Mouse (Mus musculus) midbrain, embryonic 13.5 days (tissue): ENCODE data around the gene Snx20. TPM values are rescaled to one million over a fixed set of nuclear protein-coding genes. Genes with fewer than 3 reads are reported as not detected.
A peak's percentile ranks its signal among the peaks of the same experiment; 100 is the strongest.
"Not testable (repeated sequence)": the region's sequence is repeated elsewhere in the genome, so short reads cannot be mapped to it uniquely, and the experiment has no call there.

Source experiments
- ATAC-seq: fragments of 200-750 bp; cut with Nextera tagmentation; 2 replicates; pipeline ENCODE4 v1.8.0; 2017; ENCODE audit warnings: mild to moderate bottlenecking, moderate TSS enrichment, moderate library complexity
- H3K27ac ChIP-seq: fragments of 300-500 bp; sonication (generic); 2 replicates; pipeline ENCODE4 v1.5.1; 2015; ENCODE audit warnings: inconsistent platforms, mild to moderate bottlenecking, moderate library complexity
- H3K27me3 ChIP-seq: fragments of 300-500 bp; sonication (generic); 2 replicates; pipeline ENCODE4 v1.6.1; 2015; ENCODE audit warnings: mild to moderate bottlenecking, inconsistent platforms
- H3K36me3 ChIP-seq: fragments of 300-500 bp; sonication (generic); 2 replicates; pipeline ENCODE4 v1.6.1; 2015; ENCODE audit warnings: mild to moderate bottlenecking, inconsistent platforms
- H3K4me1 ChIP-seq: fragments of 300-500 bp; sonication (generic); replicated peaks from 2 replicates; pipeline ENCODE4 v1.6.1; 2015; ENCODE audit warnings: inconsistent platforms
- H3K4me2 ChIP-seq: fragments of 300-500 bp; sonication (generic); replicated peaks from 2 replicates; pipeline ENCODE4 v1.6.1; 2015; ENCODE audit warnings: moderate library complexity, mild to moderate bottlenecking, inconsistent platforms
- H3K4me3 ChIP-seq: fragments of 300-500 bp; sonication (generic); replicated peaks from 2 replicates; pipeline ENCODE4 v1.5.1; 2015; ENCODE audit warnings: mild to moderate bottlenecking, inconsistent platforms
- H3K9ac ChIP-seq: fragments of 300-500 bp; sonication (generic); replicated peaks from 2 replicates; pipeline ENCODE4 v1.6.1; 2015; ENCODE audit warnings: mild to moderate bottlenecking, inconsistent platforms
- H3K9me3 ChIP-seq: fragments of 300-500 bp; sonication (generic); 2 replicates; pipeline ENCODE4 v1.6.1; 2016; ENCODE audit warnings: mild to moderate bottlenecking, inconsistent platforms
- WGBS: fragments of 180-500 bp; shearing (Covaris S2); methylation state at CpG from one replicate; pipeline ENCODE4 v1.1.7; 2015; 5-methylcytosine and 5-hydroxymethylcytosine counted together
- polyA plus RNA-seq: library from polyadenylated mRNA; unstranded; fragments of >200 nt; fragmentation: Nextera tagmentation; extraction: Ambion mirVana; gene quantifications from 2 replicates; pipeline ENCODE4 v1.2.1, GENCODE M21; 2015

Snx20 gene
- polyA plus RNA-seq, 1 experiment from 2014 or later = 1.1 TPM

DNA sequence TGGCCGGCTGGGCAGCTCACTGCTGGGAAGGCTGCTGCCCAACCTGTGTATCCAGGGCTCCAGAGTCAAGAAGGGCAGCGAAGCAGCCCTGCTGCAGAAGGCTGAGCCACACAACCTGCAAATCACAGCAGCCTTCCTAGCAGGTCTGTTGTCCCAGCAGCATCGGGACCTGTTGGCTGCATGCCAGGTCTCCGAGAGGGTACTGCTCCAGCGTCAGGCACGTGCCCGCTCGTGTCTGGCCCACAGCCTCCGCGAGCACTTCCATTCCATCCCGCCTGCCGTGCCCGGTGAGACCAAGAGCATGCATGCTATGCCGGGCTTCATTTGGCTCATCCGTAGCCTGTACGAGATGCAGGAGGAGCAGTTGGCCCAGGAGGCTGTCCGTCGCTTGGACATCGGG, 29.0 kb upstream of the Snx20 start:
- no peaks in the 10 kb centered on the region for H3K9me3 ChIP-seq
- no peak overlapping the region for H3K4me2 ChIP-seq
- H3K4me3 ChIP-seq = no peak overlapping the region
- peaks cover 23% of the 10 kb centered on the region for H3K4me1 ChIP-seq
- no peak overlapping the region for H3K27ac ChIP-seq
- 89% methylated on average over 19 of the region's 19 CpGs for WGBS
- no peaks in the 10 kb centered on the region for H3K27me3 ChIP-seq
- no peak for ATAC-seq
- H3K9ac ChIP-seq = no peak overlapping the region
- no peaks in the 10 kb centered on the region for H3K36me3 ChIP-seq

GRCm38 (mm10) chr8:88664121-88664520, 28.2 kb upstream of the Snx20 start:
- WGBS = 73% methylated on average over 16 of the region's 16 CpGs
- peaks cover 18% of the 10 kb centered on the region for H3K4me1 ChIP-seq
- no peaks in the 10 kb centered on the region for H3K9me3 ChIP-seq
- H3K36me3 ChIP-seq = no peaks in the 10 kb centered on the region
- no peak overlapping the region for H3K27ac ChIP-seq
- H3K4me2 ChIP-seq = no peak overlapping the region
- no peak for ATAC-seq
- no peaks in the 10 kb centered on the region for H3K27me3 ChIP-seq
- no peak overlapping the region for H3K9ac ChIP-seq
- no peak overlapping the region for H3K4me3 ChIP-seq

DNA sequence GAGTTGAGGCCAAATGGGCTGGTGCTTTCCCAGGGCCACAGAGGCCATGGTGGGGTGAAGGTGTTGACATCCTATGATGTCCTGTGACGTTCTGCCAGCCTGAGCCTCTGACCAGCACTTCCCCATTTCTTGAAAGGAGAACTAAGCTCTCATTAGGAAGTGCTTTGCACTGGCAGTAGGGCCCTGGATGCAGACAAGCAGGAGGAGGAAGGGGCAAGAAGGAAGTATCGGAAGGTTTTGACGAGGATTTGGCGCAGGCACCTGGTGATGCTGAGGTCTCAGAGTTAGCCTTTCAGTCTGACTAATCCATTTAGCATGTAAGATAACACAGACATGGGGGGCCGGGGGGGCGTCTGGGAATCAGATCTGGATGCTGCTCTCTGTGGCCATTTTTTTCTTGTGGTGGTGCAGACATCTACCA, 26.5 kb upstream of the Snx20 start:
- no peaks in the 10 kb centered on the region for H3K36me3 ChIP-seq
- H3K4me2 ChIP-seq = no peak overlapping the region
- 79% methylated on average over 6 of the region's 6 CpGs for WGBS
- no peak overlapping the region for H3K4me3 ChIP-seq
- 0 out of 2 replicates have a peak, but pooled peaks cover 2% of the 10 kb centered on the region for H3K4me1 ChIP-seq
- H3K27me3 ChIP-seq = no peaks in the 10 kb centered on the region
- H3K9ac ChIP-seq = no peak overlapping the region
- no peak for ATAC-seq
- H3K9me3 ChIP-seq = no peaks in the 10 kb centered on the region
- H3K27ac ChIP-seq = no peak overlapping the region

GRCm38 (mm10) chr8:88659873-88660272, 23.9 kb upstream of the Snx20 start:
- Histone ChIP-seq H3K4me3 (no peak overlapping the region), H3K4me1 (0 out of 2 replicates have a peak, but pooled peaks cover 1% of the 10 kb centered on the region), H3K4me2 (no peak overlapping the region), H3K27ac (no peak overlapping the region), H3K27me3 (no peaks in the 10 kb centered on the region), H3K9me3 (no peaks in the 10 kb centered on the region), H3K9ac (no peak overlapping the region), H3K36me3 (no peaks in the 10 kb centered on the region)
- 81% methylated on average over 3 of the region's 3 CpGs for WGBS
- ATAC-seq = no peak

DNA sequence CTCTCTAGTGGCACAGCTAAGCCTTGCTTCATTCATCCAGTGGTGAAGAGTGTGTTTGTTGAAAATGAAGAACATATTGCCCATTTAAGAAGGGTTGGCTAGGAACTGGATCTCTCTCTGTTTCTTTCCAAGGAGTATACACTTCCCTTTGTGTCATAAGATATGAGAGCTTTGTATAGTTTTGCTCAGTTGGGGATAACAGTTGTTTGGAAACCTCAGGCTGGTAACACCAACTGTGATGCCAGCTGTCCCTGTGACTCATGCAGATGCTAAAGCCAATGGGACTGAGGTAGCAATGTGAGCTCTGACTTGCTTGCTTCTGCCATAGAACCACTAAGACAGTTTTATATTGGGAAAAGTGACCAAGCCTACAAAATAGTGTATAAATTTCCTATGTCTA, 19.4 kb upstream of the Snx20 start:
- Histone ChIP-seq H3K9me3 (no peaks in the 10 kb centered on the region), H3K4me3 (no peak overlapping the region), H3K27ac (no peak overlapping the region), H3K27me3 (no peaks in the 10 kb centered on the region), H3K4me2 (no peak overlapping the region), H3K9ac (no peak overlapping the region), H3K4me1 (no peaks in the 10 kb centered on the region), H3K36me3 (no peaks in the 10 kb centered on the region)
- no peak for ATAC-seq

GRCm38 (mm10) chr8:88651122-88651521, 15.2 kb upstream of the Snx20 start:
- WGBS = 79% methylated on average over 4 of the region's 4 CpGs
- not testable (repeated sequence) for ATAC-seq, H3K9me3 ChIP-seq

GRCm38 (mm10) chr8:88650016-88650708, 14.2 kb upstream of the Snx20 start:
- peaks cover 20% of the 10 kb centered on the region for H3K27me3 ChIP-seq
- no peaks in the 10 kb centered on the region for H3K36me3 ChIP-seq
- H3K4me2 ChIP-seq = no peak overlapping the region
- no peak overlapping the region for H3K9ac ChIP-seq
- H3K4me3 ChIP-seq = no peak overlapping the region
- H3K27ac ChIP-seq = no peak overlapping the region
- H3K9me3 ChIP-seq = no peaks in the 10 kb centered on the region
- WGBS = 84% methylated on average over 6 of the region's 6 CpGs
- no peak for ATAC-seq
- peaks cover 15% of the 10 kb centered on the region for H3K4me1 ChIP-seq

More at GRCm38 (mm10) chr8:88651122-88651521, 15.2 kb upstream of the Snx20 start:
- peaks cover 20% of the 10 kb centered on the region for H3K27me3 ChIP-seq
- peaks cover 15% of the 10 kb centered on the region for H3K4me1 ChIP-seq
- not testable (repeated sequence) for H3K27ac ChIP-seq, H3K4me3 ChIP-seq, H3K36me3 ChIP-seq, H3K9ac ChIP-seq, H3K4me2 ChIP-seq

DNA sequence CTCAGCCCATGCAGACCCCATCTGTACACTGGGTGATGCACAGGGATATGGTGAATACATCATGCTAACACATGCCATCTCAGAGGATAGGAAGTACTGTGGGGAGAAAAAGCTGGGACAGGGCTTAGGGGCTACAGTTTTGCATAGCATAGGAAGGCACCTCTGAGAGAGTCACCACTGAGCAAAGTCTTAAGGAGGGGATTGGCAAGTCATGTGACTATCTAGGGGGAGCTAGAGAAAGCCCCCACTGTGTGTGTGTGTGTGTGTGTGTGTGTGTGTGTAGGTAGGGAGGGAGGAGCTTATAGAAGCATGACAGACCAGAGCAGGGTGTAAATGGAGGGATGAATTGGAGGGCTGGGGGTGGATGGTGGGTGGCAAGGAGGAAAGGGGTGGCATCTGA, 12.4 kb upstream of the Snx20 start:
- Histone ChIP-seq H3K4me3 (no peak overlapping the region), H3K27ac (no peak overlapping the region), H3K4me1 (peaks cover 15% of the 10 kb centered on the region)

GRCm38 (mm10) chr8:88646837-88647778, 11.2 kb upstream of the Snx20 start, which contains the start of gene Nod2:
Nod2 (plus strand) TSS chr8:88647315.
- peak within 1 kb of the TSS; percentile 56 for H3K4me2 ChIP-seq
- 10% methylated on average over 33 of the region's 33 CpGs for WGBS
- peak within 1 kb of the TSS; percentile 35 for H3K4me3 ChIP-seq
- H3K9me3 ChIP-seq = no peaks in the 10 kb centered on the region
- peaks cover 15% of the 10 kb centered on the region for H3K4me1 ChIP-seq
- ATAC-seq = 0 out of 2 replicates have a peak, but pooled peaks have one; percentile 48
- H3K27ac ChIP-seq = no peak within 1 kb of the TSS
- H3K27me3 ChIP-seq = peaks cover 20% of the 10 kb centered on the region
- no peaks in the 10 kb centered on the region for H3K36me3 ChIP-seq
- H3K9ac ChIP-seq = peak within 1 kb of the TSS; percentile 46; the same call in 1 of the 2 replicates

More for the DNA sequence above, 12.4 kb upstream of the Snx20 start:
- no peaks in the 10 kb centered on the region for H3K9me3 ChIP-seq
- H3K4me2 ChIP-seq = no peak overlapping the region
- peak; percentile 27; the same call in 1 of the 2 replicates for ATAC-seq
- H3K27me3 ChIP-seq = peaks cover 20% of the 10 kb centered on the region
- H3K9ac ChIP-seq = no peak overlapping the region
- no peaks in the 10 kb centered on the region for H3K36me3 ChIP-seq

GRCm38 (mm10) chr8:88642734-88643564, 7.0 kb upstream of the Snx20 start:
- H3K36me3 ChIP-seq = no peaks in the 10 kb centered on the region
- no peak for ATAC-seq
- no peak overlapping the region for H3K9ac ChIP-seq
- peaks cover 5% of the 10 kb centered on the region for H3K27me3 ChIP-seq
- H3K4me1 ChIP-seq = peaks cover 12% of the 10 kb centered on the region
- WGBS = 56% methylated on average over 5 of the region's 5 CpGs
- H3K9me3 ChIP-seq = 0 out of 2 replicates have a peak, but pooled peaks cover 2% of the 10 kb centered on the region
- H3K4me2 ChIP-seq = no peak overlapping the region
- H3K4me3 ChIP-seq = no peak overlapping the region
- no peak overlapping the region for H3K27ac ChIP-seq

GRCm38 (mm10) chr8:88638908-88639307, 3.0 kb upstream of the Snx20 start:
- Histone ChIP-seq H3K36me3 (no peaks in the 10 kb centered on the region), H3K9ac (no peak overlapping the region), H3K4me1 (no peaks in the 10 kb centered on the region; the same call in 1 of the 2 replicates), H3K9me3 (0 out of 2 replicates have a peak, but pooled peaks cover 2% of the 10 kb centered on the region), H3K27ac (no peak overlapping the region), H3K27me3 (no peaks in the 10 kb centered on the region), H3K4me3 (no peak overlapping the region), H3K4me2 (no peak overlapping the region)
- no peak for ATAC-seq
- WGBS = 94% methylated on average over 3 of the region's 3 CpGs
